Comparison of ENCODE assay signal across 8 mouse cellular contexts in genomic region chrX:12761626-12762333, GRCm38 (mm10). TPM values are rescaled to one million over a fixed set of nuclear protein-coding genes. Genes with fewer than 3 reads are reported as not detected.
DNase-seq lines count a peak whose midpoint lies in the region; ATAC-seq and TF ChIP-seq lines count a peak whose summit lies in the region.

Med14 (minus strand) TSS chrX:12762073.

- peak; percentile 96 for ATAC-seq in intestine, postnatal 0 days
- ATAC-seq in midbrain, embryonic 11.5 days (ENCODE audit: low FRiP score) = peak; percentile 97

- H3K36me3 ChIP-seq in embryonic facial prominence, embryonic 10.5 days (replicated peaks) = no peaks in the 10 kb centered on the region
- no peaks in the 10 kb centered on the region for H3K36me3 ChIP-seq in intestine, postnatal 0 days (ENCODE audit: control insufficient read depth, insufficient read depth)
- no peaks in the 10 kb centered on the region for H3K36me3 ChIP-seq in midbrain, embryonic 11.5 days (ENCODE audit: control insufficient read depth, insufficient read depth, low read length)

- H3K9ac ChIP-seq in intestine, postnatal 0 days (ENCODE audit: low read depth, low read length) = peak within 1 kb of the TSS; percentile 74
- H3K9ac ChIP-seq in midbrain, embryonic 11.5 days (ENCODE audit: low read length) = peak within 1 kb of the TSS; percentile 79

- H3K9me3 ChIP-seq in embryonic facial prominence, embryonic 10.5 days = peaks cover 6% of the 10 kb centered on the region; the same call in 1 of the 2 replicates
- H3K9me3 ChIP-seq in intestine, postnatal 0 days (ENCODE audit: control insufficient read depth) = no peaks in the 10 kb centered on the region
- no peaks in the 10 kb centered on the region for H3K9me3 ChIP-seq in midbrain, embryonic 11.5 days (ENCODE audit: control insufficient read depth, low read length)

- peak; percentile 63 for TF ChIP-seq CTCF in intestine, postnatal 0 days (IDR thresholded peaks at IDR 0.05; ENCODE audit: low read depth)

- H3K4me1 ChIP-seq in embryonic facial prominence, embryonic 10.5 days = 0 out of 2 replicates have a peak, but pooled peaks cover 8% of the 10 kb centered on the region
- H3K4me1 ChIP-seq in intestine, postnatal 0 days (replicated peaks; ENCODE audit: control insufficient read depth, insufficient read depth, low read length) = no peaks in the 10 kb centered on the region
- no peaks in the 10 kb centered on the region for H3K4me1 ChIP-seq in midbrain, embryonic 11.5 days (ENCODE audit: control insufficient read depth, insufficient read depth, low read length)

- peak within 1 kb of the TSS; percentile 92 for H3K27ac ChIP-seq in embryonic facial prominence, embryonic 10.5 days (replicated peaks)
- peak within 1 kb of the TSS; percentile 95 for H3K27ac ChIP-seq in intestine, postnatal 0 days (ENCODE audit: low read depth, low read length)
- peak within 1 kb of the TSS; percentile 93 for H3K27ac ChIP-seq in midbrain, embryonic 11.5 days (ENCODE audit: low read depth, low read length)

- H3K27me3 ChIP-seq in embryonic facial prominence, embryonic 10.5 days (replicated peaks; ENCODE audit: low read depth, poor library complexity, severe bottlenecking) = peaks cover 40% of the 10 kb centered on the region
- H3K27me3 ChIP-seq in intestine, postnatal 0 days (replicated peaks; ENCODE audit: control insufficient read depth, insufficient read depth, low read length) = no peaks in the 10 kb centered on the region
- H3K27me3 ChIP-seq in midbrain, embryonic 11.5 days (ENCODE audit: control insufficient read depth, insufficient read depth, low read length) = no peaks in the 10 kb centered on the region

- DNase-seq in adrenal gland, postnatal 14 days = peak; percentile 90
- DNase-seq in embryonic facial prominence, embryonic 10.5 days (ENCODE audit: low spot score) = peak; percentile 91
- DNase-seq in gonadal fat pad, adult 2 months (ENCODE audit: low read depth) = no peak
- DNase-seq in left cerebral cortex, postnatal 4 days = peak; percentile 93
- peak; percentile 96 for DNase-seq in midbrain, embryonic 11.5 days (ENCODE audit: low spot score, missing footprints)
- peak; percentile 88 for DNase-seq in right cerebral cortex, postnatal 4 days
- peak; percentile 87 for DNase-seq in yolk sac, embryonic 10.5 days (ENCODE audit: low spot score)

- 9% methylated on average over 72 of the region's 79 CpGs for WGBS in embryonic facial prominence, embryonic 10.5 days
- WGBS in intestine, postnatal 0 days = 10% methylated on average over 64 of the region's 79 CpGs
- WGBS in midbrain, embryonic 11.5 days = 4% methylated on average over 49 of the region's 79 CpGs

- H3K4me3 ChIP-seq in embryonic facial prominence, embryonic 10.5 days = peak within 1 kb of the TSS; percentile 70
- H3K4me3 ChIP-seq in intestine, postnatal 0 days (ENCODE audit: low read depth, low read length) = peak within 1 kb of the TSS; percentile 63
- peak within 1 kb of the TSS; percentile 62 for H3K4me3 ChIP-seq in midbrain, embryonic 11.5 days (ENCODE audit: low read depth, low read length)

- peak within 1 kb of the TSS; percentile 62 for H3K4me2 ChIP-seq in intestine, postnatal 0 days (replicated peaks; ENCODE audit: low read depth)
- H3K4me2 ChIP-seq in midbrain, embryonic 11.5 days = peak within 1 kb of the TSS; percentile 55

- intact Hi-C loops in left cerebral cortex, postnatal 4 days (cut with DNase I) = no loop called here

RNA-seq across cellular contexts. Expression of gene Med14, which starts in this region (rescaled TPM):
- total RNA-seq in adrenal gland, postnatal 14 days (2021) = 26.0 and 27.6 TPM in 2 replicates
- polyA plus RNA-seq in embryonic facial prominence, embryonic 10.5 days (2016; fragmentation: Nextera tagmentation; extraction: Ambion mirVana) = 12.6 and 12.7 TPM in 2 replicates
- 28.4 and 29.3 TPM in 2 replicates for polyA plus RNA-seq in gonadal fat pad, adult 2 months (2012; rRNA removed)
- 5.5 and 5.7 TPM in 2 replicates for polyA plus RNA-seq in intestine, postnatal 0 days (2015; fragmentation: Nextera tagmentation; extraction: Ambion mirVana)
- total RNA-seq in left cerebral cortex, postnatal 4 days (2021) = 10 to 100 TPM; 58.0 to 59.1 TPM
- 25.9 and 26.7 TPM in 2 replicates for polyA plus RNA-seq in midbrain, embryonic 11.5 days (2014; fragmentation: Nextera tagmentation; extraction: Ambion mirVana)
